Comparison of ENCODE assay signal across 7 mouse cellular contexts in the genomic region with DNA sequence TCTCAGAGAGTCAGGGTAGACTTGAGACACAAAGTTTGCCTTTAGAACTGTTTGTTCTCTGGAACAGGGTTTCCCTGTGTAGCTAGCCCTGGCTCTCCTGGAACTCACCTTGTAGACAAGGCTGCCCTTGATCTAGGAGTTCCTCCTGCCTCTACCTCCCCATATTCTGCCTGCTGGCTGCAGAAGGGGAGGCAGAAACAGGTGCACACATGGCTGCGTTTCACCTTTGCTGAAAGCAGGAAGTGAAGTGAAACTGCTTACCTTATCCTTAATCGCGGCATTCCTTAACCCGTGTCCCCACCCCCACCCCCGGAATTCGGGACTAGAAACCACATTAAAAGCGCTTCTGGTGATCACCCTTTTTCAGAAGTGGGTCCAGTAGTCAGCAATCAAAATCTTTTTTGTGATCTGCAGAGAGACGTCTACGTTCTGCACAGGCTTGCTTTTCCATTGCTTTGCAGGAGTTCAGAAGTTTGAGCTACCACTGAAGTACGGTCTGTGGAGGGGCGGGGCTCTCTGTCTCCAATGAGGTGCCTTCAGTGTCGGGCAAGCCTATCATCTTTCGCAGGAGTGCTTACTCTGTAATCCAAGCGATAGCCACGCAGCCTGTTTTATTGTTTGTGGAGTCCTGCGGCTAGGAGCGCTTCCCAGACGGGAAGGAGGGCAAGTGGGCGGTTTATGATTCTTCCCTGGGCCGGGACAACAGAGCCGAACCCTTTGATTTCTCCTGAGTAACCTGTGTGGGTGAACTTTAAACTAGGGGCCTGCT.
DNase-seq lines count a peak whose midpoint lies in the region; ATAC-seq lines count a peak whose summit lies in the region.

No protein-coding gene starts in this region.

- ATAC-seq in inflammation-experienced regulatory T-cells, adult 6 months, result peak; percentile 54
- peak; percentile 100 for ATAC-seq in megakaryocyte-erythroid progenitor cell, adult 5-6 weeks (replicated peaks; ENCODE audit: low FRiP score, low TSS enrichment, poor library complexity, severe bottlenecking)

- peak; percentile 89 for DNase-seq in adrenal gland, postnatal 14 days
- DNase-seq in embryo, embryonic 11 days, result peak; percentile 93
- peak; percentile 62 to 67 for DNase-seq in gastrocnemius, postnatal 36 days
- peak; percentile 33 to 60 for DNase-seq in left cerebral cortex, postnatal 25 days (ENCODE audit: low spot score in 2 of 2)
- peak; percentile 68 for DNase-seq in skeletal muscle tissue, adult 2 months (ENCODE audit: low read depth, low spot score)

- intact Hi-C loops in gastrocnemius, postnatal 36 days (cut with DNase I), result no loop called here
- intact Hi-C loops in left cerebral cortex, postnatal 25 days (cut with DNase I), result no loop called here

Comparison
In these comparisons a context has a peak if more than half of its experiments do, and no peak if none do; other contexts are left out.
1. Peak in every context shown above with its lines: DNase-seq and ATAC-seq.